Comparison of ENCODE assay signal across 20 mouse cellular contexts in genomic region chr7:13380588-13380987, GRCm38 (mm10). TPM values are rescaled to one million over a fixed set of nuclear protein-coding genes. Genes with fewer than 3 reads are reported as not detected.
A peak's percentile ranks its signal among the peaks of the same experiment; 100 is the strongest.
DNase-seq lines count a peak whose midpoint lies in the region; TF ChIP-seq lines count a peak whose summit lies in the region.
"Had no signal": no experiment of that assay in that cellular context is flagged by ENCODE, and none has a peak within 500 bp of the region (broad histone marks: within the 10 kb centered on the region; RNA-seq: fewer than 3 reads in every experiment).

No protein-coding gene starts in this region.

- peak; percentile 1 to 2 for DNase-seq in left cerebral cortex, adult 9 months (ENCODE audit: low spot score in 2 of 2)
- DNase-seq in left cerebral cortex, adult 2 months (ENCODE audit: extremely low spot score in 1 of 2, low spot score in 2 of 2), result no peak
- DNase-seq in right cerebral cortex, adult 18-20 months, result peak; percentile 15
- no peak for DNase-seq in right cerebral cortex, postnatal 10 days (ENCODE audit: low spot score in 2 of 2)
- DNase-seq in telencephalon, adult 2 months (ENCODE audit: low read depth, low spot score), result peak; percentile 22
- no peak for DNase-seq in lung, postnatal 14 days
- DNase-seq: adrenal gland, adult 2 months; adrenal gland, postnatal 10 days; adrenal gland, postnatal 25 days; cerebellum, adult 11-12 months; cerebellum, adult 2 months; cerebellum, adult 9-10 months; cerebellum, postnatal 10 days; cerebellum, postnatal 25 days had no signal

- no peak for TF ChIP-seq CTCF in left cerebral cortex, adult 2 months (IDR thresholded peaks at IDR 0.05)

- intact Hi-C loops in left cerebral cortex, adult 2 months (cut with DNase I), result no loop called here

- no peak overlapping the region for H3K4me3 ChIP-seq in left cerebral cortex, adult 2 months
- H3K4me3 ChIP-seq: embryonic facial prominence, embryonic 10.5 days; embryonic facial prominence, embryonic 12.5 days; forebrain, embryonic 13.5 days; forebrain, embryonic 15.5 days had no signal

- no peak overlapping the region for H3K27ac ChIP-seq in left cerebral cortex, adult 2 months
- H3K27ac ChIP-seq: embryonic facial prominence, embryonic 10.5 days; embryonic facial prominence, embryonic 12.5 days; forebrain, embryonic 13.5 days; forebrain, embryonic 15.5 days had no signal

RNA-seq across cellular contexts. Expression of gene Cabp5, which starts 17.3 kb away (rescaled TPM):
- total RNA-seq in left cerebral cortex, adult 2 months (2021), result 1 to 10 TPM in 1 of 2 experiments, under 1 TPM in 1; 0.56 to 1.9 TPM
- total RNA-seq: adrenal gland, adult 2 months; adrenal gland, postnatal 10 days; ES-E14; MEL had no signal

RNA-seq across cellular contexts. Expression of gene Pla2g4c, which starts 56.1 kb away (rescaled TPM):
- under 1 TPM in 1 of 2 experiments, not detected in 1; 0.79 TPM for total RNA-seq in left cerebral cortex, adult 2 months (2021)

Comparison
In these comparisons a context has a peak if more than half of its experiments do, and no peak if none do; other contexts are left out.
1. DNase-seq: peak in left cerebral cortex, adult 9 months (2 of 2), right cerebral cortex, adult 18-20 months (single experiment) and telencephalon, adult 2 months (single experiment); none in left cerebral cortex, adult 2 months (0 of 2), right cerebral cortex, postnatal 10 days (0 of 2) and lung, postnatal 14 days (single experiment).